Mouse (Mus musculus) retina, postnatal 7 days (tissue): ENCODE results near the gene Pax6.

Experiments
- DNase-seq: peaks from one replicate; pipeline ENCODE4 v3.0.0-alpha.2; 2012; ENCODE audit warnings: low read depth, low spot score

Gene Pax6

DNA sequence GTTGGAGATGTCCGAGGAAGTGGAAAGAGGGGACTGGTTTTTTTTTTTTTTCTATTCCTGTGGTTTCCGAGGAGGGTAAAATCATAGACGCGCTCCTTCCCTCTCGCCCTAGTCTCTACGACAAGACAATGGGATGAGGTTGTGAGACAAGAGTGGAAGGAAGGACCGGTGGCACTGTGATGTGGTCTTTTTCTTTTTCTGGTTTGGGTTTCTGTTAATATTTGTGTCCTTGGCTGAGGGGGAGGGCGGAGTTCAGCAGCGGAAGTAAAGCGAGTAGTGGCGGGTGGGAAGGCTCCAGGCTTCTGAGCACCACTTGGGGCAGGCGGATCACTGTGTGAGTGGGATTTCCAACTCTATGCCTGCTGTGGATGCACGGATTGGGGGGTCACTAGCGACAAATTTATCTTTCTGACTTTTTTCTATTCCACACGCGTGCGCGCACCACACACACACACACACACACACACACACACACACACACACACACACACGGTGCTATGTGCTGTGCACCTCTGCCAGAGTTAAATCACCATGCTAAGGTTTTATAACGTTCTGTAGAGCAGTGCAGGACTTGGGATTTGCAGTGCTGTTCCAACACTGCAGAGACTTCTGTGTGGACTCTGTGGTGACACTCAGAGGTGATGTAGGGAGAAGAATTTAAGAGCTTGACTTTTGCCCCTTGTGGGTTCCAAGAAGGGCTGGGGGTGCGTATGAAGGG is 14.1 kb downstream of the Pax6 start:
- no peak for DNase-seq

DNA sequence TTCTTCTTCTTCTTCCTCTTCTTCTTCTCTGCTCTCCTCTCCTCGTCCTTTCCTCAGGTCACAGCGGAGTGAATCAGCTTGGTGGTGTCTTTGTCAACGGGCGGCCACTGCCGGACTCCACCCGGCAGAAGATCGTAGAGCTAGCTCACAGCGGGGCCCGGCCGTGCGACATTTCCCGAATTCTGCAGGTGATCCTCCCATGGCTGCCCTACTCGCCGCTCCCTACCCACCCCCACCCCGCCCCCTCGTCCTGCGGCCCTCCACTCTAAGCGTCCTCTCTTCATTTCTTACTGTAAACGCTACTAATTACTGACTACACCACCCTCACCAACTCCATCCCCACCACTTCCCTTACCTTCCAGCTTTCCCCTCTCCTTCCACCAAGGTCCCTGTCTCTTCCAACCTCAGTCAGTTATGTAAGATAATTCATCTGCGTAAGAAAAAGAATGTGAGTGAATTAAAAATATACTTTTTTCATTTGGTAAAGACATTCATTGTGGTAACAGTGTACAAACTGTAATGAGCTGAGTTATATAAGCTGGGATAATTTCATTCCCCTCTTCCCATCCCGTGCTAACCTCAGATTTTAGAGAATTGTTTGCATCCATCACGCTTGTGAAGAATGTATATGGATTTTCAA is 15.2 kb downstream of the Pax6 start:
- DNase-seq: no peak

DNA sequence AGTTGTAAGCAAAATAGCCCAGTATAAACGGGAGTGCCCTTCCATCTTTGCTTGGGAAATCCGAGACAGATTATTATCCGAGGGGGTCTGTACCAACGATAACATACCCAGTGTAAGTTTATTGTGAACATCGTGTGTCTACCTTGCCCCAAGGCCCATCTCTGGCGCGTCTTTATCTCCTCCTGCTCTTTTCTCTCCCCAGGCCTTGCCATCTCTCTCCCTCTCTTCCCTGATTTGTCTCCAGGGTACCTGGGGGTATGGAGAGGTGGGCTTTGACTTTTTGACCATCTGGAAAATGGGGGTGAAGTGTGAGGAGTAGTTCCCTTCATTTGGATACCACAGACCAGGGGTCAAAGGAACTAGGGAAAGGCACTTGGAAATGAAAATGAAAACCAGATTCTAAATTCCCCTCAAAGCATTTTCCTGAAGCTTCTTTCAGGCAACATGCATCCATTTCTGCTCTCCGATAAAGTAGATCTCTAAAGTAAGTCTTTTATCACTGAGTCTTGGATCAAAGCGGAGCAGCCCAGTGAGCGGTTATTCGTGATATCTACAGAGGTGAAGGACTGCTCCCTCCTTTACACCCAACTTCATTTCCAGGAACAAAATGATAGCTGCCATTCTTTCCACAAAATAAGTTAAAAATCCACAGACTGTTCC is 16.4 kb downstream of the Pax6 start:
- DNase-seq: no peak

DNA sequence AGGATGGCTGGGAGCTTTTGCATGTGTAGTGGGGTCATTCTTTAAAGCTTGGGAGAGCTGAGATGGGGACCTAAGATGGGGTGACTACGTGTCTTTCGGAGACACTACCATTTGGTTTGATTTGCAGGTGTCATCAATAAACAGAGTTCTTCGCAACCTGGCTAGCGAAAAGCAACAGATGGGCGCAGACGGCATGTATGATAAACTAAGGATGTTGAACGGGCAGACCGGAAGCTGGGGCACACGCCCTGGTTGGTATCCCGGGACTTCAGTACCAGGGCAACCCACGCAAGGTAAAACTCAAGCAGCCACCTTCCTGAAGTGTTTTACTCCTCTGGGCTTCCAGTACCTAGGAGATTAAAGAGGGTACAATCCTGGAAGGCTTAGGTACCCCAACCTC is 17.0 kb downstream of the Pax6 start:
- no peak for DNase-seq

DNA sequence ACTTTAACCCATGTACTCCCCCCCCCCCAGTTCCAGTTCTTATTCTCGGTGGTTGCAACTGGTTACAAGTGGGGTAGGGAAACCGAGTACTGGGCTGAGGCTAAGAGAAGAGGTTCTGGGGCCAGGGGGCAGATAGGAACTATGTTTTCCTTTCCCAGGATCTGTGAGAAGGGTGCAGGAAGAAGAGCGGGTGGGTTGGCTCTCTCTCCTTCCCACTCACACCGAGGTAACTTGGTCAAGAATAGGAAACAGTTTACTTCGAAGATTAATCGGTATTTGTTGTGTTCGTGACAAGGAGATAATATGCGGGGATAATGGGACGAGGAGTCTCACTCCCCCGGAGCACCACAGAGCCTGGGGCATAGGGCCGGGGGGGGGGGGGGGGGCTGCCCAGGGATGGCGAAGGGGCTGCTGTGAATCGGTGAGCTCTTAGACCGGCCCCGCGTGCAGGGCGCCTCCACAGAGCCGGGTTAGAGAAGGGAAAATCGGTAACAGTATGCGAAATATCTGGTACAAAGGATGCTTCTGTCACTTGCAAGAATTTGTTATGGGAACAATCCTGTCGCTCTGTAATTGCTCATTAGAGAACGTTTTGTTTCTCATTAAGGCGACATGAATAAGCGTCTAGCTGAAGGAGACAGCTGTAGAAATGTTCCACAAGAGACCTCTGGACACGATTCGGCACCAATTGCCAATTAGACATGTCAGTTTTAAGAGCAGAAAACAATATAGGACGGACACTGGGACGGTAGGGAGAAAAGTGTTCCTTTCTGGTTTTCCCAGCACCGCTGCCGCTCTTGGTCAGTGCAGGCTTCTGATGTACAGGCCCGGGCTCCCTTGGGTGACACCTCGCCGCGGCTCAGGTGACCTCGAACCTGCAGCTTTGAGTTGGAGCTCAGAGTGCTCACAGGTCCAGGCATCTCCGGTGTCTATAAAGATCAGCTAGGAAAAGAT is 17.9 kb downstream of the Pax6 start:
- no peak for DNase-seq

DNA sequence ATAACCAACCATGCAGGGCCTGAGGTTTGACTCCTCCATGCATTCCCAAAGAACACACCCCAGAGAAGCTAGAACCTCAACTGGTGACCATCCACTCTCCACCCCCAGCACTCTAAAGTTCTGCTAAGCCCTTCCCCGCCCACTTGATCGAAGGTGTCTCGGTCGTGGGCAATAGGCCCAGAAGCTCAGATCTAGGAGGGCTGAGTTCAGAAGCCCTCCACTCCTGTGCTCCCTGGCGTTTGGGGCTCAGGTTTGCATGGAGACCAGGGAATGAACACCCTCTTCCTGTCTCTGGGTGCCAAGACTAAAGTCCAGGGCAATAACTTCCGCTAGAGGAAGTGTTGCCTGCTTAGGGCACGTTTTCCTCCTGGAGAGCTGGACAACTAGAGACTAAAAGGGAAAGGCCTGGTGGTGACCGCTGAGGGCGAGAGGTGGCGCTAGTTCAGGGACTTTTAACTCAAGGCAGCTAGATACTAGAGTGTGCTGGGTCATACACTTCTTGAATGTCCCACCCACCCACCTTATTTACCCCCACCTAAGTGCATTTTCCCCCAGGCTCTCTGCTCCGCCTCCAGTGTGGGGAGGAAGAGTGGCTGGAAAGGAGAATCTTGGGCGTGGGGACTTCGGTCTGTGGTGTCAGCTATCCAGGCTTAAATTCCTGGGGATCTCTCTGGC is 18.8 kb downstream of the Pax6 start:
- no peak for DNase-seq

DNA sequence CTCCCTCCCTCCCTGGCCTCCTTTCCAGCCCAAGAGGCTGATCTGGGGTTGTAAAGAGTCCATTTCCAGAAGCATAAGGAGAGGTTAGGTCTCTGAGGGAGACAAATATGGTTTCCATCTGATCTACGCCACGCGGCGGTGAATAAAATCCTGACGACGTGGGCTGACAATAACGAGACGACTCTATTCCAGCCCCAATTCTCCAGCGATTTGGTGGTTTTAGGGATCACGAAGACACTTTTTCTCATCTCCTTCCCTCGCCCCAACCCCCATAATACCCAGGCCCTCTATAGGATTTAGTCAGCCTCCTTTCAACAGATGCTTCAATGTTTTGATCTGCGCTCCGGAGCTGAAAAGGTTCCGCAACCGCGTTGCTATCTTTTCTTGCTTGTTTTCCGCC is 19.3 kb downstream of the Pax6 start:
- no peak for DNase-seq

DNA sequence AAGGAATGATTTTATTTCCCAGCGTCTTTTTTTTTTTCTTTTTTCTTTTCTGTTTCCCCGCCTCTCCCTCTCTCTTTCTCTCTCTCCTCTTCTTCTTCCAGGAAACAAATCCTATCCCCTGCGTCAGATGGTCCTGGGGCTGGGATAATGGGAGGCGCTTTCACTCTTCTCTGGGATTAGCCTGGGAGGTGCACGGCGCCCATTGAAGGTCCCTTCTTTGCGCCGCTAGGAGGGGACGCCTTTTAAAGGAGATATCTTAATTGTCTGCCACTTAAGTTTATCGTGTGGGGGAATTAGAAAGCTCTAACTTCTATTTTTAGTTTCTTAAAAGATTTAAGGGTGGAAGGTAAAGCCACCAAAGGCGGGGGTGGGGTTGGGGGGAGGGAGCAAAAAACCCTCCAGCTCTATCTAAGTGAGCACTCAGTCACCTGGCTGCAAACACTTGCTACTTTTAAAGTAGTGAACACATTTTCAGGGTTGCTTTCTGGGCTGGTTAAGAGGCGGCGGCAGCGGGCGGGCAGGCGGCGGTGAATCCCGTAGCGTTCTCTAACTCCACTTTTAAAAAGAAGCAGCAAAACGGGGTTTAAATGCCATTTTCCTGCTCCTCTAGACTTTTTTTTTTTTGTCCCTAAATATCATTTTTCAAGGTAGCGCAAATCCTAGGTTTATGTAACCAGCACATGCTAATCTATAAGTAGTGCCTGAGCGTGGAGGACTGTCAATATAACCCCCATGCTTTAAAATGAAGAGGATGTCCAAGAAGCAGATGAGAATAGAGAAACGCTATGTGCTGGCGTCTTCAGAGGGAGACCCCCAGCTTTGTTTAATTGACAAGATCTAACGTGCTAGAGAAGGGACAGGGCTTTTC is 20.0 kb downstream of the Pax6 start:
- no peak for DNase-seq

DNA sequence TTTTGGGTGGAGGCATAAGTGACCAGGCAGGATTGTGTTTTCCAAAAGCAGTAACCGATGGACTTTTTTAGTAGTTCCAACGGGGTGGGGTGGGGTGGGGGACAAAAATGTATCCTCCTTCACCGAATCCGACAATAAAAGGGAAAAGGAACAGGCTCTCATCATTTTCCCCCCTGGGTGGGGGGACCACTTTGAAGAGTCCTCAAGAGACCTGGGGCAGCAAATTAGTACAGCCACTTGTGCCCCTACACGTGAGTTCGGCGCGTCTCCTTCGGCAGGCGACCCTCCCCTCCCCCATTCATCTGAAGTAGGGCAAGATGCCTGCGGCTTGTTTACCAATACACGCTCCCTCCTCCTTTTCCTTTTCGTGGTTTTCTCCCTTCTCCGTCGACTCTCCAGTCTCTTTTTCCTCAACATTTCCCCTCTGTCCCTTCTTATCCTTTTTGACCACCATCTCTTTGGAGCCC is 20.6 kb downstream of the Pax6 start:
- no peak for DNase-seq

DNA sequence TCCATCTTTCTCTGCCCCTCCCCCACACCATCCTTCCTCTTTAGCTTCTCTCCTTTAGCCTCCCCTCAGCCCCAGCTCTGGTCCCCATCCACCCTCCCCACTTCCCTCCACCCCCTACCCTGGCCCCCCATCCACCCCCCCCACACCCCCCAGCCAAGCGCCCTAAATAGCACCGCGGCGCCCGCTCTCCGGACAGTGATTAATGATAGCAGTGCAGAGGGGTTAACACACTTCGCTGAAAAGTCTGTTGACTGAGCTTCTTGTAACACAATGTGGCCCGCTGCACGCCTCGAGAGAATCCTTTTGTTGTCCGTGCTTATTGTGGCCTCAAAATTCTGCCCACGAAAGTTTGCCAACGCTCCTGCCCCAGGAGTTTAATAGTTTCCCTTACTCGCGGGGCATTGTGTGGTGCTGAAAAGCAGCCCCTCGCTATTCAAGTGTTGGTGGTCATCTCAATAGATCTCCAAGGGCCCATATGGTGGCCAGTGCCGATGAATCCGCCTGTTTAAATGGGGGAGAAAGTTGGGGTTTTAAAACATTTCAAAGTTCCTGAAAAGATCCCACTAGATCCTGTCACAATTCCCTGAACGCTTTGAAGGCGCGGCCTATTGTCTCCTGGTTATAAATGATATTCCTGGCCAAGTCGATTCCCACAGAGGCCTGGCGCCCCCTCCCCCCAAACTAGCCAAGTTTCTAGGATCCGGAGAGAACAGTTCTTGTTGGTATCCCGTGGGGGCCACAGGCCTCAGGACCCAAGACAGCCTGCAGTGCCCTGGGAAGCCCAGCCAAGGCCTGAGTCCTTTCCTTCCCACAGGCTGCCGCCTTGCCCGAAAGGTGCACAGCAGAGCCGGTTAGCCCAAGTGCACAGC is 21.3 kb downstream of the Pax6 start:
- DNase-seq: no peak

DNA sequence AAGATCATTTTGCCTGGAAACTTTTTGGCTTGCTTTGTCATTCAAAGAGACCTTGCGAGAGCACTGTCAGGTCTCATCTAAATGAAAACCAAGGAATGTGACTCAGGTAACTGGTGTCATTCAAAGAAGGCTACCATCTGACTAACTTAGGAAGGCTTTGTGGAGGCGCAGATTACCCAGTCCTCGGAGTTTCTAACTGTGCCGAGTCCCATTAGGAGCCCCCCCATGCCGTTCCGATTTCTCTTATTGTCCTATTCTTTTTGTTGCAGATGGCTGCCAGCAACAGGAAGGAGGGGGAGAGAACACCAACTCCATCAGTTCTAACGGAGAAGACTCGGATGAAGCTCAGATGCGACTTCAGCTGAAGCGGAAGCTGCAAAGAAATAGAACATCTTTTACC is 22.6 kb downstream of the Pax6 start:
- DNase-seq: no peak

DNA sequence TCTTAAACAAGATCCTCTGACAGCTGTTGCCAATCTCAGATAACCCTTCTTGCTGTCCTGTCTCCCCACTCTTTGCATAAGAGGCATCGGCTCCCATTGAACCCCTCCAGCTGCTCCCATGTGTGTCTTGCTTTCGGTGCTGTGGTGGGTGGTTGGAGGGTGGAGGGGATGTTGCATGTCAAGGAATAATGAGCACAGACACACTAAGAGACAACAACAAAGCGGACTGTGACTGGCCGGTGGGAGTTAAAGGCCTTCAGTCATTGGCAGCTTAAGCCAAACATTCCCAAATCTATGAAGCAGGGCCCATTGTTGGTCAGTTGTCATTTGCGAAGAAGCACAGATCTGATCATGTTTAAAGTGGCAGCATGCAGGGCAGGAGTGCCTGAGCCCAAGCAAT is 29.0 kb downstream of the Pax6 start:
- DNase-seq: no peak

DNA sequence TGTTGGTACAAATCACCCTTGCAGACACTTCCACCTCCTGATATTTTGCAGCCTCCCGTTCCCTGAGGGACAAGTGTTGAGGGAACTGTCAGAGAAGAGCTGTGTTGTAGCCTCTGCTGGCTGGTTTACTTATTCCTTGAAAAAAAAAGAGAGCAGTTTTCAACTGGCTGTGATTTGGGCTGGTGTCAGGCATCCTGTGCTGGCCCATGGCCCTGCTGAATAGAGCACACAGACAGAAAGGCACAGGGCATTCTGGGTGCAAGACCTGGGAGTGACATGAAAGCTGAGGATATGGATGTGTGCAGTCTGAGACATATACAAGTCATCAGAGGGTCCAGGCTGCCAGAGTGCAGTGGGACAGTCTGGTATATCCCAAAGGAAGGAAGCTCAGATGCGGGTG is 29.9 kb downstream of the Pax6 start:
- DNase-seq: no peak

DNA sequence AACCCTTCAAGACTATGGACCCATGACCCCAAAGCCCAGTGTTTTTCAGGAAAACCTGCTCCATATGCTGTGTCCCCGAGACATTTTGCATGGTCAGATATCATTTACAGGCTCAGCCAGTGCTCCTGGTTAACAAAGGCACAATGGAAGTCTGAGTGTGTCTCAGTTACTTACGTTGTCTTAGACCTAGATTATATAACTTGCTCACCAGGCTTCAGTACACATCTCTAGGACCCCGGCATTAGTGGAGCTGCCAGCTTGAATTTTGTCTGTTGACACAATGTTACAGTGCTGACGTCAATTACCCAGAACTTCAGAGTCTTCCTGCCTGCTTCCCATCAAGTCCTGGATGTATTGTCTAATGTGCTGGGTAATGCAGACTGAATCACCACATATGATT is 33.1 kb downstream of the Pax6 start:
- DNase-seq: no peak

DNA sequence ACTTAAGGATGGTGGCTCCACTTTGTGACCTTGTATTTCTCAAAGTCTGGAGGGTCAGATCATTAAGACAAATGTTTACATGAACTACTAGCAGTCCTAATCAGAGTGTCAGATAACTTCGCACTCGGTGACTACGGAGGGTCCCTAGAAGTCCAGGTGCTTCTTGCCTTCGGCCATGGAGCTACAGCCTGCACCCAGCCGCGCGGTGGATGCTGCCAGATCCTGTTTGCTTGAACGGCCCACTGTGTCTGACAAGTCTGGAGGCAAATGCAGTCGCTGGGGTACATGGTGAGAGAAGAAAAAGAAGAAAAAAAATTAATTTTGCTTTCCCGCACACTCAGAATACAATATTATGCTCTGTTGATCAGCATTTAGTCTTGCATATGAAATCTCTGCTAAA is 33.9 kb downstream of the Pax6 start:
- DNase-seq: no peak

DNA sequence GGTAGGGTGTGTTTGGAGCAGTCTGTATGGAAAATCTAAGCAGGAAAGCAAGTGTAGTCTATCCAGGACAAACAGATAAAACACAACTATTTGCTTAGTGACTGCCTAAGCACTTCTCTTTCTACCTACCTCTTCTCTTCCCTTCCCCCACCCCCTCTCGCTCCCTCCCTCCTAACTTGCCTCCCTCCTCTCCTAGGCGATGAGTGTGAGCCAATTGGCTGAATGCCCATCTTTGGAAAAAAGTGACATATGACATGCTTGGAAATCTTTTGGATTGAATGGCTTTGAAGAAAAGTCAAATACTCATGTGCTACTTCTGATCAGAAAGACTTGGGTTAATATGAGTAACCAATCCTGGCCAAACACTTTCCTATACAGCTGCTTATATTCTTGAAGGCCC is 36.6 kb downstream of the Pax6 start:
- no peak for DNase-seq

DNA sequence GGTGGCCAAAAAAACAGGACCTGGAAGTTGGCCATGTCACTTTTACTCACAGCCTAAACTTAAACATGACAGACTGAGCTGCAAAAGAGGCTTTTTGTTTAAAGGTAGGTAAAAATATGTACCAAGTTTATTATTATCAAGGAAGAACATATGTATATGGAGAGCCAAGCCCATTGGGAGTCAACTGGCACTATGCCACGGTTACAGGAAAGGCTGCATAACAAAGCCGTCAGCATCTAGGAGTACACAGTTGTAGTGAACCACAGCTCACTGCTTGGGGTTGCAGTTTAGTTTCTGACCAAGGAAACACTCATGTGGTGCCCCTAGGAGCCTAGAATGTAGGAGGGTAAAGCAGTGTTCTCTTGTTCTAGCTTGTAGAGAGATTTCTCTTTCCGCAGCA is 40.4 kb downstream of the Pax6 start:
- no peak for DNase-seq

DNA sequence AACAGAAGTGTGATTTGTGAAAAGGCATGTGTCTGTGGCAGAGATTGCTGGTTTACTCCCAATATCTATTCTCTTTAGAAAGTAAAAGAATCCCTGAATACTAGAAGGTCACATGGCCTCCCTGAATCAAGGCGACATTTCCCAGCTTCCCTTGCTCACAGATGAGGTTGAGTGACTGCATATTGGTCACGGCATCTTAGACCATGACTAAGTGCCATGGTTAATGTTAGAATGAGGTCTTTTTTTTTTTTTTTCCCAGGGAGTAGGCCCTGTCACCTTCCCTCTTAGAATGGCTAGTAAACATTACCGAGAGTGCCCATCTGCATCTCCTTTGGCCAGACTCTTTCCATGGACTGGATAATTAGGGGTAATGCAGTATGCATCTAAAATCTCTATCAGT is 41.8 kb downstream of the Pax6 start:
- DNase-seq: no peak

DNA sequence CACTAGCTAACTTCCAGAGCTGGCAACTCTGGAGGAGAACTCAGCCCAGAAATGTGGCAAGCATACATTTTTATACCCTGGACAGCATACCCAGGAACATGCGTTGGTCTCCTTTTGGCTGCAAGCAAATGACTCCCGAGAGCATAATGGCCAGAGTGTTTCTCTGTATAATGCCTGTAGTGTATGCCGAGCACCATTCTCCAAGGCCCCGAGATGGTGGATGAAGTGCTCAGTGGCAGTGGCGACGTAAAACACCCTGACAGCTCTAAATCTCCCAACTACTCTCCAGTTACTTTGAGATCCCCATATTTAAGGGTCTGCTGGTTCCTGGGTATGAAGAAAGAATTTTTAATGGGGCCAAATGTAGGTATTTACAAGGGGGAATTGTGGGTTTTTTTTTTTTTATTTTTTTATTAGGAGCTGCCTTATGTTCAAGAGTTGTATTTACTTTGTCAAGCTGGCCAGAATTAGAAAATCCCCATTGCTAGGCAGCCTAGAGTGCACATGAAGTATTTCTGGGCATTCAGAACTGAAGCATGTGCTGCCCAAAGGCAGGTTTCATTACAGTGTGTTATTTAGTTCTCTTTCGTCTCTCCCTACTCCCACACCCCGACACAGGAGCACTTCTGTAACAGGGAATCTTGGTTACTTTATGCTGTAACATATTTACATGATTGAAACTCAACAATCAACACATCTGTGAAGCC is 46.9 kb downstream of the Pax6 start:
- DNase-seq: no peak
